Mouse (Mus musculus): ENCODE results near the gene Ano3.

Gene Ano3

GRCm38 (mm10) chr2:110806302-110807093, 144.2 kb downstream of the Ano3 start:
- no peak for DNase-seq

- no peak for DNase-seq
These were observed 154.8 kb downstream of the Ano3 start for GRCm38 (mm10) chr2:110795928-110796327.

GRCm38 (mm10) chr2:110795433-110795832, 155.3 kb downstream of the Ano3 start:
- DNase-seq = no peak

GRCm38 (mm10) chr2:110787396-110787795, 163.3 kb downstream of the Ano3 start:
- no peak for DNase-seq

GRCm38 (mm10) chr2:110759434-110759833, 191.3 kb downstream of the Ano3 start:
- no peak for DNase-seq

GRCm38 (mm10) chr2:110757556-110757955, 193.2 kb downstream of the Ano3 start:
- no peak for DNase-seq

- DNase-seq = no peak
These were observed 210.2 kb downstream of the Ano3 start for GRCm38 (mm10) chr2:110740493-110740892.

GRCm38 (mm10) chr2:110739781-110740180, 210.9 kb downstream of the Ano3 start:
- DNase-seq = no peak

GRCm38 (mm10) chr2:110737981-110738380, 212.7 kb downstream of the Ano3 start:
- no peak for DNase-seq

- DNase-seq = no peak
These were observed 213.5 kb downstream of the Ano3 start for GRCm38 (mm10) chr2:110737236-110737635.

- no peak for DNase-seq
These were observed 224.6 kb downstream of the Ano3 start for GRCm38 (mm10) chr2:110726106-110726505.

- no peak for DNase-seq
These were observed 228.5 kb downstream of the Ano3 start for GRCm38 (mm10) chr2:110722208-110722607.

GRCm38 (mm10) chr2:110721290-110721753, 229.4 kb downstream of the Ano3 start, which contains the start of gene Muc15:
TSS of gene Muc15 (plus strand) at chr2:110721340.
- no peak for DNase-seq

- DNase-seq = no peak
These were observed 231.7 kb downstream of the Ano3 start for GRCm38 (mm10) chr2:110719051-110719450.

GRCm38 (mm10) chr2:110710055-110710720, 240.5 kb downstream of the Ano3 start:
- DNase-seq = no peak

- DNase-seq = no peak
These were observed 241.3 kb downstream of the Ano3 start for GRCm38 (mm10) chr2:110709436-110709835.

- DNase-seq = no peak
These were observed 279.6 kb downstream of the Ano3 start for GRCm38 (mm10) chr2:110671071-110671624.

GRCm38 (mm10) chr2:110663329-110663728, 287.4 kb downstream of the Ano3 start:
- DNase-seq = no peak

GRCm38 (mm10) chr2:110644846-110645245, 305.9 kb downstream of the Ano3 start:
- DNase-seq = no peak

GRCm38 (mm10) chr2:110644358-110644757, 306.4 kb downstream of the Ano3 start:
- DNase-seq = no peak
